Mouse (Mus musculus) brain, embryonic 14.5 days (tissue): Measurements from ENCODE around the gene Mylk. TPM values are rescaled to one million over a fixed set of nuclear protein-coding genes. Genes with fewer than 3 reads are reported as not detected.

Experiments used
- DNase-seq: peaks from one replicate; pipeline ENCODE4 v3.0.0-alpha.2; 2011; ENCODE audit warnings: low read depth
- CTCF ChIP-seq: fragments of 200-500 bp; IDR thresholded peaks from 2 replicates; pipeline ENCODE4 v1.5.1; 2012; ENCODE audit warnings: inconsistent platforms, mild to moderate bottlenecking, moderate library complexity, borderline replicate concordance; ENCODE audit not compliant: insufficient read depth, insufficient read length; ENCODE audit errors: extremely low read depth
- POLR2A ChIP-seq: fragments of 200-500 bp; IDR thresholded peaks from 2 replicates; pipeline ENCODE4 v1.6.1; 2012; ENCODE audit warnings: mild to moderate bottlenecking, inconsistent platforms, borderline replicate concordance; ENCODE audit not compliant: poor library complexity, insufficient read depth, insufficient read length, severe bottlenecking; ENCODE audit errors: extremely low read depth
- polyA plus RNA-seq: library from polyadenylated mRNA; depleted of rRNA; stranded (reverse); fragments of >200 nt; gene quantifications from 2 replicates; pipeline ENCODE4 v1.2.3, GENCODE M21; 2012; rRNA removed

Mylk gene
- polyA plus RNA-seq, 1 experiment, result 8.9 TPM

DNA sequence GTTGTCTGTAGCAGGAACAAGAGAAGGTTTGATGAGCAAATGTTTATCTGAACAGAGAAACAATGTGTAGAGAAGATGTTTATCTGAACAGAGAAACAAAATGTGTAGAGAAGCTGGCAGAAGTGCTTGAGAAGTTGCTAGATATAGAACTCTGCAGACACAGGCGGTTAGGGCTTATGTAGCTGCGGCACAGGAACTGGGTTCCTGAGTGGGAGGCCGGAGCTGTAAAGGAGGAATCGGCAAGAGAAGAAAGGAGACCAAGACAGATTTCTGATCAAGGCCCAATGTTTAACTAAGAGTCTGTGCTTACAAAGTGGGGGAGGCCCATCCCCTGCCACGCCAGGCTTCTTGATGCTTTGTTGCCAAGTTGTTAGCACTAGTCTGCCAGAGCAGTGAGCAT lies 291.7 kb downstream of the Mylk start:
- no peak for DNase-seq
- TF ChIP-seq CTCF, result no peak
- TF ChIP-seq POLR2A, result no peak

DNA sequence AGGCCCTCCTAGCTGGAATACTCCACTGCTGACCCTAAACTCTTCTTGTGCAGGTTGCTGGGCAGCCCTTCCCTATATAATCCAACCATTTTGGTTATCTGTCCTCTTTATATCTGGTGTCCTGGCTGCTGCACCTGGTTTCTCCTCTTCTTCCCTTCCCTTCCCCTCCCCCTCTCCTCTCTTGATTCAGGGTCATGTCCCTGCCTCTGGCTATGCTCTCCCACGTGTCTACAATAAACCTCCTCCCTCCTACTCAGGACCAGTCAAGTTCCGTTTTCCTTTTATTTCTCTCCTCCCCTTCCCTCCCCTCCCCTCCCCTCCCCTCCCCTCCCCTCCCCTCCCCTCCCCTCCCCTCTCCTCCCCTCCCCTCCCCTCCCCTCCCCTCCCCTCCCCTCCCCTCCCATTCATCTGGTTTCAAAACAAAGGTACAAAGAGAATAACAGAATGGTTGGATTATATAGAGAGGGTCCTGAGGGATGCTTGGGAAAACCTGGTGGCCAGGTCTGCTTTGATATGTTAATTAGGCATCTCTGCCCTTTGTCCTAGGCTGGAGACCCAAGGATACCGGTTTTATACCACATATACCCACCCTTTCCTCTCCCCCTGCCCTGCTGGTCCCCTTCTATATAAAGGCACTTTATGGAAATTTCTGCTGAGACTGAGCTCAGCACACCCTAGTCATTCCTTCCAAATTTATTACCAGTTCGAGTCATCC lies 293.5 kb downstream of the Mylk start:
- no peak for TF ChIP-seq POLR2A
- DNase-seq, result peak; percentile 22

DNA sequence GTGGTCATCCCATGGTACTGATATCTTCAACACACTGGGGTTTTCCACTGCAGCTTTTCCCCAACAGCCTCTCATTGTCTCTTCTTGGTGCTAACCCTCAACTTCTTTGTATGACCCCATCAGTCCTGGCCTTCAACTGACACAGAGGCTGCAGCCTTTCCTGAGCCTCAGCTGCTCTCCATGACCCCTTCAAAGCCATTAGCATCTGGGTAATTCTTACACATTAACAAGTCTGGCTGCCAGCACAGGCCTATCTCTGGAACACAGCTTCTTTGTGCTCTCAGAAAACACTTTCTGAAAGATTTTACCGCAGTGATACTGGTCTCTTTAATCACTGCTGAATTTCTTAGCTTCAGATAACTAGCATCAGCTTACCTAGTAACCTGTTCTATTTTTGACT lies 295.1 kb downstream of the Mylk start:
- TF ChIP-seq CTCF (no peak), POLR2A (no peak)
- DNase-seq, result no peak

DNA sequence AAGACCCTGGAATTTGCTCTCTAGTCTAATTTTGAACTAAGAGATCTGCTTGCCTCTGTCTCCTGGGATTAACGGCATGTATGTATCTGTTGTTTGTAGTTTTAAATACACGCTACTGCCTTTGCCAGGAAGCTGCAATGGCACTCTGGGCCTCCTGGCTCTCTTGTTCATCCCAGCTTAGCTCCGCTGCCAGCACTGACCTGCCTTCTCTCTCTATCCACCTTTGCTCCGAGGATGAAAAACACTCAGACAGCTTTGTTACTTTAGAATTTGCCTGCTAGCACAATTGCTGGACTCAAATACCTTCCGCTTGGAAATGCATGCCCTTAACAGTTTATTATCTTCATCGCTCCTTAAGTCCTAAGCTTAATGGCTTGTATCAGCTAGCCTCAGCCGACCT lies 296.0 kb downstream of the Mylk start:
- DNase-seq, result no peak
- no peak for TF ChIP-seq POLR2A
- TF ChIP-seq CTCF, result no peak

DNA sequence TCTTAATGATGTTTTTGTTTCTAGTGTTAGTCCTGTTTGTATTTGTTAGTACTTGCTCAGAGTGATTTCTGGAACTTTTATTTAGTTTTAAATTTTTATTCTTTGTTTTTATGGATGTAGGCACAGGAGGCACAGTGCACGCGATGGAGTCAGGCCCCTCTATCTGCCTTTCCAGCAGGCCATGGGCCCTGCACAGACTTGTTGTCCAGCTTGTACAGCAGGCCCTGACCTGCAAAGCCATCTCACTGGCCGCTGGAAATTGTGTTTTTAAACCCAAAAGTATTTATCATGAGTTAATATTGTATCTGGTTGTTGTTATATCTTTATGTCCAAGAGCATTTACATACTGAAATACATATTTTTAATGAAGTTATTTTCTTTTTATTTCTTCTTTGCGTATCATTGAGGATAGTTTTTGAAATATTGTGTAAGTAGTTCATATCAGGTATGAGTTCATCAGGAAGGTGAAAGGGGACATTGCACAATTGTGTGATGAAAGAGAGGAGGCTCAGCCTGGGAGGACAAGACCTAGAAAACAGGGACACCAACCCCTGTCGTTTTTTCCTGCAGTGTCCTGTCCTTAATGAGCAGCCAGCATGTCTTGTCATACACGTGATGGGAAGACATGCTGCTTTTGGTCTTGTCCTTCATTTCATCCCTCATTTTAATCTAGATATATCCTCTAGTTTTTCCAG lies 301.2 kb downstream of the Mylk start:
- no peak for DNase-seq
- TF ChIP-seq POLR2A, result no peak
- no peak for TF ChIP-seq CTCF

DNA sequence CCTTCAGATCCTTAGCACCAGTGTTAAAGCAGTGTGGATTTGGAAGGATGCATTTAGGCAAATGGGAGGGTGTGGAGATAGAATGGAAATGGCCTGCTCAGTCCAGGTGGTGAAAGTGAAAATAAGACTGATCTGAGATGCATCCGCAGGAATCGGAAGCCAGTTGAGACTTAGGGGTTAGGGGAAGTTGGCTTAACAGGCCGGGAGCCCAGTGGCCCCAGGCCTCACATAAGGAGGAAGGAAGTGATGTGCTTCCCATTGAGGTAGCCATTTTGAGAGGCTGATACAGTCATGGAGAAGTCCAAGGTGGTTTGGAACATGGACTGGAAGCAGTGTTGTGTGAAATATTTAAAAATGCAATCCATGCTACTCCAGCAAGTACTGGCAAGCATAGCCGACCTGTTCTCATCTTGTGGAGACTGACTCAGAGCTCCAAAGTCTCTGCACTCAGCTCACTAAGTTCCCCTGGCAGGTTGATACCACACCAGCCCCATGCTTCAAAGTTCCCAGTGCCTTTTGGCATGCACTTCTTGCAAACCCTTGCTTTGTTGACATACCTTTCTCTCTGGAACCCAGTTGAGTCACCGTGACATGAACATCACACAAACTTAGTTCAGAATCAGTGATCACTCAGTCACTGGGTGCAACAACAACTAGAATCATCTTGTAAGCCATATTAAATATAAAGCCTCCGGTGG lies 302.4 kb downstream of the Mylk start:
- TF ChIP-seq CTCF (no peak), POLR2A (no peak)
- no peak for DNase-seq

DNA sequence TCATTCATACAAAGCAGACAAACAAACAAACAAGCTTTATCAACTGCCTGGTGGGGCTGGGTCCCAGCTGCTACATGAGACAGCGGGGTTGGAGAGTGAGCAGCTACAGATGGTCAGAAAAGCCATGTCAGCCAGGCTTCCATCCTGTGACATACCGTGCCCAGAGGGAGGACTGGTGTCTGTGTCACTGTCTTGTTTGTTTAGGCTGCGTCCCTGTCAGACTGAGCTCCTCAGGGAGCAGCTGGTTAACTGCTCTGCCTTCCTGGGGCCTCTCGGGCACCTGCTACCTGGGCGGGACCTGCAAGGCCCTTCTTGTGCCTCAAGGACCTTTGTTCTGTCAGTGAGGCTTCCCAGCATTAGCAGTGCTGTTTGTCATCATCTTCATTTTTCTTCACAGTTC lies 306.1 kb downstream of the Mylk start:
- DNase-seq, result peak; percentile 55
- TF ChIP-seq POLR2A, result no peak

Other genes with a start within 250 kb of the Mylk start
- gene Kalrn, start 171.7 kb upstream of the Mylk start, polyA plus RNA-seq, result 30.4 and 52.2 TPM in 2 replicates
- not detected in 2 replicates for gene Ropn1, start 95.3 kb upstream of the Mylk start, polyA plus RNA-seq
- gene Ccdc14, start 54.6 kb upstream of the Mylk start, polyA plus RNA-seq, result 7.1 and 7.9 TPM in 2 replicates